In genomic region chr1:135544504-135545146, GRCm38 (mm10) we compare ENCODE assay signal across 8 mouse cellular contexts.
DNase-seq lines count a peak whose midpoint lies in the region; ATAC-seq lines count a peak whose summit lies in the region.

No protein-coding gene starts in this region.

- peaks cover 48% of the 10 kb centered on the region for H3K4me1 ChIP-seq in hindbrain, embryonic 13.5 days (replicated peaks)

- ATAC-seq in frontal cortex, adult (ENCODE audit: low TSS enrichment): peak; percentile 71
- ATAC-seq in hindbrain, embryonic 13.5 days (ENCODE audit: low FRiP score): peak; percentile 32
- ATAC-seq in megakaryocyte progenitor cell, adult 5-6 weeks (replicated peaks; ENCODE audit: poor library complexity): peak; percentile 93
- ATAC-seq in erythroblast, adult 5-6 weeks (replicated peaks; ENCODE audit: low FRiP score, poor library complexity, severe bottlenecking): no peak

- WGBS in hindbrain, embryonic 13.5 days: 43% methylated on average over 16 of the region's 16 CpGs

- no peaks in the 10 kb centered on the region for H3K36me3 ChIP-seq in hindbrain, embryonic 13.5 days

- H3K9ac ChIP-seq in hindbrain, embryonic 13.5 days: 0 out of 2 replicates have a peak overlapping the region, but pooled peaks have one; percentile 29

- DNase-seq in T-cell, adult 2 months (ENCODE audit: low spot score): peak; percentile 68
- DNase-seq in cerebellum, adult 8-10 months: peak; percentile 71
- peak; percentile 73 for DNase-seq in left cerebral cortex, adult 11 months (ENCODE audit: low spot score)
- DNase-seq in right cerebral cortex, adult 2 months (ENCODE audit: low spot score in 2 of 2): peak; percentile 90 to 91

- no peak overlapping the region for H3K4me2 ChIP-seq in hindbrain, embryonic 13.5 days

- H3K9me3 ChIP-seq in hindbrain, embryonic 13.5 days: no peaks in the 10 kb centered on the region

- H3K27me3 ChIP-seq in hindbrain, embryonic 13.5 days: no peaks in the 10 kb centered on the region

- peak overlapping the region; percentile 55 for H3K27ac ChIP-seq in hindbrain, embryonic 13.5 days

- H3K4me3 ChIP-seq in hindbrain, embryonic 13.5 days: no peak overlapping the region
